Comparison of ENCODE assay signal across 8 mouse cellular contexts in the genomic region with DNA sequence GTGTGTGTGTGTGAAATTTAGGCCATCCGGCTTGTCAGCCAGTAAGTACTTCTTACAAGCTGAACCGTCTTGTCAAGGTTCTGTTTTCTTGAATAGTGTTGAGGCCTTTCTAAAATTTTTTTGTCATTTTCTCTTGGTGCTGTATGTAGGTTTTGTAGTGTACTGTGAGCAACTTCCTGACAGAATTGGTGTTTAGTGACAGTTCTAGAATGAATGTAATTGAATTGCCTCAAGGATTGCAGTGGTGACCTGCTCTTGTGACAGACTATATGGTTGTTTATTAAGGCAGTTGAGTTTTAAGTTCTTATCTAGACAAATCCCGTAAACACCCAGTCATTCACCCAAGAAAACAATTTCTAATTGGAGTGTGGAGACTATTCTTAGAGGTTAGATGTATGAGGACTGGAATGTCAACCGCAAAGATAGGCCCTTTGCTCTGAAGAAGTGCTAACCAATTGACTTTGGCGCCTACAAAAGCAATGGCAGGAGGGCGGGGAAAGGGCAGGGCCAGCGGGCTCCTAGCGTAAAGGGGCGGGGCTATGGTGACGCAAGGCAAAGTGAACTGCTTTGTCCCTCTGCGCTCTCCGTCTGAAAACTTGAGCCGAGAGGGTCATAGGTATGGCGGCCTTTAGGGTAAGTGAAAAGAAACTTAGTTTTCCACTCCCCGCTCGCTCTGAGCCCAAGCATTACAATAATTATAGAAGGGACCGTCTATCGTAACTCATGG. TPM values are rescaled to one million over a fixed set of nuclear protein-coding genes. Genes with fewer than 3 reads are reported as not detected.
DNase-seq lines count a peak whose midpoint lies in the region; ATAC-seq and TF ChIP-seq lines count a peak whose summit lies in the region.

A gene (plus strand): TSS at position 531 of the 727 bp plus-strand sequence.

- no peaks in the 10 kb centered on the region for H3K4me1 ChIP-seq in forebrain, embryonic 10.5 days
- 0 out of 2 replicates have a peak, but pooled peaks cover 2% of the 10 kb centered on the region for H3K4me1 ChIP-seq in heart, embryonic 15.5 days (replicated peaks)
- 0 out of 4 replicates have a peak, but pooled peaks cover 0 to 2% of the 10 kb centered on the region in 2 experiments for H3K4me1 ChIP-seq in liver, embryonic 14.5 days (replicated peaks; ENCODE audit: control insufficient read depth in 2 of 2, insufficient read depth in 2 of 2, low read length in 1 of 2)
- H3K4me1 ChIP-seq in neural tube, embryonic 11.5 days (ENCODE audit: control insufficient read depth, insufficient read depth, low read length): no peaks in the 10 kb centered on the region
- no peaks in the 10 kb centered on the region for H3K4me1 ChIP-seq in stomach, postnatal 0 days (replicated peaks; ENCODE audit: control insufficient read depth, insufficient read depth)

- H3K4me2 ChIP-seq in heart, embryonic 15.5 days: peak within 1 kb of the TSS; percentile 55
- H3K4me2 ChIP-seq in liver, embryonic 14.5 days (ENCODE audit: low read depth): peak within 1 kb of the TSS; percentile 60
- H3K4me2 ChIP-seq in neural tube, embryonic 11.5 days (ENCODE audit: low read depth): peak within 1 kb of the TSS; percentile 31
- peak within 1 kb of the TSS; percentile 37 for H3K4me2 ChIP-seq in stomach, postnatal 0 days (replicated peaks; ENCODE audit: low read depth)

- H3K27me3 ChIP-seq in forebrain, embryonic 10.5 days (ENCODE audit: poor library complexity, severe bottlenecking): no peaks in the 10 kb centered on the region
- H3K27me3 ChIP-seq in heart, embryonic 15.5 days: no peaks in the 10 kb centered on the region
- no peaks in the 10 kb centered on the region for H3K27me3 ChIP-seq in liver, embryonic 14.5 days (ENCODE audit: control insufficient read depth, insufficient read depth, low read length)
- no peaks in the 10 kb centered on the region for H3K27me3 ChIP-seq in neural tube, embryonic 11.5 days (ENCODE audit: control insufficient read depth, insufficient read depth, low read length)
- no peaks in the 10 kb centered on the region for H3K27me3 ChIP-seq in stomach, postnatal 0 days (ENCODE audit: control insufficient read depth, insufficient read depth, low read length)

- DNase-seq in CD8-positive naive resting alpha-beta T cell, adult 2 months (ENCODE audit: low read depth in 2 of 2, low spot score in 2 of 2): peak; percentile 63 to 76
- peak; percentile 71 for DNase-seq in c-Kit-positive CD71-negative TER-119-negative erythroid progenitor cells, embryonic 14.5 days (ENCODE audit: low read depth)
- peak; percentile 76 for DNase-seq in forebrain, embryonic 10.5 days (ENCODE audit: extremely low spot score, low spot score)
- peak; percentile 89 to 92 for DNase-seq in kidney, postnatal 25 days
- DNase-seq in liver, embryonic 14.5 days (ENCODE audit: low read depth in 3 of 3, low spot score in 3 of 3): peak; percentile 71 to 74 (median 72)
- DNase-seq in neural tube, embryonic 11.5 days (ENCODE audit: low spot score): peak; percentile 85
- DNase-seq in stomach, postnatal 0 days (ENCODE audit: low spot score): peak; percentile 85

- H3K36me3 ChIP-seq in forebrain, embryonic 10.5 days (replicated peaks): no peaks in the 10 kb centered on the region
- H3K36me3 ChIP-seq in heart, embryonic 15.5 days: no peaks in the 10 kb centered on the region
- no peaks in the 10 kb centered on the region for H3K36me3 ChIP-seq in liver, embryonic 14.5 days (replicated peaks; ENCODE audit: control insufficient read depth, insufficient read depth, low read depth)
- no peaks in the 10 kb centered on the region for H3K36me3 ChIP-seq in neural tube, embryonic 11.5 days (ENCODE audit: control insufficient read depth, insufficient read depth, low read length)
- no peaks in the 10 kb centered on the region for H3K36me3 ChIP-seq in stomach, postnatal 0 days (ENCODE audit: control insufficient read depth, insufficient read depth, low read length)

- no peak for TF ChIP-seq EP300 in liver, embryonic 14.5 days (IDR thresholded peaks at IDR 0.05; ENCODE audit: low read depth)
- TF ChIP-seq EP300 in stomach, postnatal 0 days (optimal IDR thresholded peaks at IDR 0.05): no peak

- WGBS in forebrain, embryonic 10.5 days: 23% methylated on average over 18 of the region's 18 CpGs
- WGBS in heart, embryonic 15.5 days: 21% methylated on average over 18 of the region's 18 CpGs
- 14% methylated on average over 18 of the region's 18 CpGs for WGBS in liver, embryonic 14.5 days (ENCODE audit: insufficient replicate concordance)
- 22% methylated on average over 18 of the region's 18 CpGs for WGBS in neural tube, embryonic 11.5 days
- 28% methylated on average over 18 of the region's 18 CpGs for WGBS in stomach, postnatal 0 days

- peak within 1 kb of the TSS; percentile 63 for H3K4me3 ChIP-seq in forebrain, embryonic 10.5 days
- peak within 1 kb of the TSS; percentile 63 for H3K4me3 ChIP-seq in heart, embryonic 15.5 days
- H3K4me3 ChIP-seq in liver, embryonic 14.5 days (ENCODE audit: insufficient read depth in 1 of 2, low read depth in 2 of 2, low read length in 2 of 2): peak within 1 kb of the TSS; percentile 71 to 96
- peak within 1 kb of the TSS; percentile 47 for H3K4me3 ChIP-seq in neural tube, embryonic 11.5 days (ENCODE audit: low read depth, low read length)
- H3K4me3 ChIP-seq in stomach, postnatal 0 days (ENCODE audit: low read depth, low read length): peak within 1 kb of the TSS; percentile 59

- no peaks in the 10 kb centered on the region for H3K9me3 ChIP-seq in forebrain, embryonic 10.5 days
- no peaks in the 10 kb centered on the region for H3K9me3 ChIP-seq in heart, embryonic 15.5 days (replicated peaks)
- no peaks in the 10 kb centered on the region for H3K9me3 ChIP-seq in liver, embryonic 14.5 days (ENCODE audit: control insufficient read depth, low read length)
- H3K9me3 ChIP-seq in neural tube, embryonic 11.5 days (ENCODE audit: control insufficient read depth, low read length): no peaks in the 10 kb centered on the region
- H3K9me3 ChIP-seq in stomach, postnatal 0 days (ENCODE audit: control insufficient read depth, low read length): no peaks in the 10 kb centered on the region

- peak; percentile 86 for ATAC-seq in heart, embryonic 15.5 days (replicated peaks; ENCODE audit: insufficient number of reproducible peaks, insufficient read depth, low FRiP score, low read depth)
- peak; percentile 99 for ATAC-seq in liver, embryonic 14.5 days (ENCODE audit: insufficient read depth)
- ATAC-seq in neural tube, embryonic 11.5 days (ENCODE audit: insufficient read depth, low FRiP score, low TSS enrichment): peak; percentile 98
- peak; percentile 99 for ATAC-seq in stomach, postnatal 0 days (ENCODE audit: low FRiP score, low TSS enrichment)

- H3K27ac ChIP-seq in forebrain, embryonic 10.5 days: peak within 1 kb of the TSS; percentile 86
- H3K27ac ChIP-seq in heart, embryonic 15.5 days: peak within 1 kb of the TSS; percentile 66
- H3K27ac ChIP-seq in liver, embryonic 14.5 days: no peak within 1 kb of the TSS
- no peak within 1 kb of the TSS for H3K27ac ChIP-seq in neural tube, embryonic 11.5 days (ENCODE audit: low read depth, low read length)
- peak within 1 kb of the TSS; percentile 74 for H3K27ac ChIP-seq in stomach, postnatal 0 days (replicated peaks)

- no peak for TF ChIP-seq CTCF in liver, embryonic 14.5 days (IDR thresholded peaks at IDR 0.05; ENCODE audit: low read depth)
- TF ChIP-seq CTCF in stomach, postnatal 0 days (IDR thresholded peaks at IDR 0.05; ENCODE audit: low read depth): no peak

- H3K9ac ChIP-seq in heart, embryonic 15.5 days: peak within 1 kb of the TSS; percentile 61
- peak within 1 kb of the TSS; percentile 74 for H3K9ac ChIP-seq in liver, embryonic 14.5 days (replicated peaks)
- peak within 1 kb of the TSS; percentile 45 for H3K9ac ChIP-seq in neural tube, embryonic 11.5 days (ENCODE audit: low read length)
- H3K9ac ChIP-seq in stomach, postnatal 0 days (ENCODE audit: low read length): peak within 1 kb of the TSS; percentile 66

RNA-seq across cellular contexts. Expression of the gene that starts here (rescaled TPM):
- polyA plus RNA-seq in forebrain, embryonic 10.5 days (2016; fragmentation: Nextera tagmentation; extraction: Ambion mirVana): 69.5 and 70.6 TPM in 2 replicates
- polyA plus RNA-seq in heart, embryonic 15.5 days (2015; fragmentation: Nextera tagmentation; extraction: Ambion mirVana): 65.8 and 79.9 TPM in 2 replicates
- 4.7 and 7.8 TPM in 2 replicates for polyA plus RNA-seq in liver, embryonic 14.5 days (2012; rRNA removed)
- 22.7 and 26.1 TPM in 2 replicates for polyA plus RNA-seq in liver, embryonic 14.5 days (2014; fragmentation: Nextera tagmentation; extraction: Ambion mirVana)
- polyA plus RNA-seq in neural tube, embryonic 11.5 days (2014; fragmentation: Nextera tagmentation; extraction: Ambion mirVana): 58.6 and 62.3 TPM in 2 replicates
- polyA plus RNA-seq in stomach, postnatal 0 days (2015; fragmentation: Nextera tagmentation; extraction: Ambion mirVana): 38.7 and 39.6 TPM in 2 replicates

Comparison
In these comparisons a context has a peak if more than half of its experiments do, and no peak if none do; other contexts are left out.
1. H3K27ac ChIP-seq: peak in forebrain, embryonic 10.5 days (single experiment), heart, embryonic 15.5 days (single experiment) and stomach, postnatal 0 days (single experiment); none in liver, embryonic 14.5 days (single experiment) and neural tube, embryonic 11.5 days (single experiment).
2. Peak in every context shown above with its lines, with median percentiles within 50 percentile points of each other: DNase-seq, H3K4me3 ChIP-seq, ATAC-seq, H3K4me2 ChIP-seq and H3K9ac ChIP-seq.